Mouse (Mus musculus) cerebellum, adult 2 months (tissue): ENCODE results near the gene Slc22a18. TPM values are rescaled to one million over a fixed set of nuclear protein-coding genes. Genes with fewer than 3 reads are reported as not detected.

Experiments used
- DNase-seq, 2 experiments: peaks; one replicate each; pipeline ENCODE4 v3.0.0; 2021
- H3K27ac ChIP-seq: fragments of 200-500 bp; 2 replicates; pipeline ENCODE4 v1.5.1; 2012; ENCODE audit warnings: low read length, control low read depth, inconsistent platforms; ENCODE audit not compliant: insufficient read depth
- H3K27me3 ChIP-seq: fragments of 200-500 bp; 2 replicates; pipeline ENCODE4 v1.6.1; 2012; ENCODE audit warnings: inconsistent platforms, mild to moderate bottlenecking, low read length, moderate library complexity; ENCODE audit not compliant: control insufficient read depth, insufficient read depth
- H3K4me1 ChIP-seq: fragments of 200-500 bp; 2 replicates; pipeline ENCODE4 v1.6.1; 2011; ENCODE audit warnings: low read length; ENCODE audit not compliant: control insufficient read depth, insufficient read depth
- H3K4me3 ChIP-seq: fragments of 200-500 bp; replicated peaks from 2 replicates; pipeline ENCODE3; 2011; ENCODE audit warnings: mild to moderate bottlenecking, low read depth, low read length, control low read depth; ENCODE audit not compliant: insufficient read depth
- CTCF ChIP-seq: fragments of 200-500 bp; IDR thresholded peaks from 2 replicates; pipeline ENCODE4 v1.5.1; 2011; ENCODE audit warnings: low read depth, mild to moderate bottlenecking, control low read depth, low read length, moderate library complexity, borderline replicate concordance; ENCODE audit not compliant: insufficient read depth
- POLR2A ChIP-seq: fragments of 200-500 bp; IDR thresholded peaks from 2 replicates; pipeline ENCODE4 v1.6.1; 2011; ENCODE audit warnings: low read length, control low read depth, borderline replicate concordance; ENCODE audit not compliant: insufficient read depth
- WGBS: fragments of 180-500 bp; shearing (Covaris S2); methylation state at CpG from one replicate; pipeline ENCODE4 v1.1.7; 2018; 5-methylcytosine and 5-hydroxymethylcytosine counted together
- polyA plus RNA-seq: library from polyadenylated mRNA; depleted of rRNA; stranded (reverse); fragments of >200 nt; gene quantifications from 2 replicates; pipeline ENCODE4 v1.2.3, GENCODE M21; 2012; rRNA removed

Gene Slc22a18
- polyA plus RNA-seq, 1 experiment, result 0.90 TPM

DNA sequence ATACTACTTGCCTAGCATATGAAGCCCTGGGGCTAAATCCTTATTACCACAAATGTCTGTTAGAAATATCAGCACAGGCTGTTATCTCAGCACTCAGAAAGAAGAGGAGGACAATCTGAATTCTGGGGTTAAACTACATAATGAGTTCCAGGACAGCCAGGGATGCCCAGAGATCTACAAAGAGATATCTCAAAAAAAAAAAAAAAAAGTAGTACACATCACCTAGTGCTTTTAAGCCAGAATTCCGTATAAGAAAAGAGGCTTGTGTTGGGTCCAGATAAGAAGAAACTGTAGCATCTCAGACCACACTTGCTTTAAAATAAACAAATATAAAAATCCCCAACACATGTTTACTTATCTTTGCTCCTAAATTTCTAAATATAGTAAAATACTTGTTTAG, 65.1 kb downstream of the Slc22a18 start:
- DNase-seq, result no peak
- no peak overlapping the region for H3K4me3 ChIP-seq
- H3K4me1 ChIP-seq, result peaks cover 1% of the 10 kb centered on the region; the same call in 1 of the 2 replicates
- no peak overlapping the region for H3K27ac ChIP-seq
- no peaks in the 10 kb centered on the region for H3K27me3 ChIP-seq
- TF ChIP-seq POLR2A, result no peak
- no peak for TF ChIP-seq CTCF
- WGBS, result 77% methylated on average over 1 of the region's 1 CpGs

DNA sequence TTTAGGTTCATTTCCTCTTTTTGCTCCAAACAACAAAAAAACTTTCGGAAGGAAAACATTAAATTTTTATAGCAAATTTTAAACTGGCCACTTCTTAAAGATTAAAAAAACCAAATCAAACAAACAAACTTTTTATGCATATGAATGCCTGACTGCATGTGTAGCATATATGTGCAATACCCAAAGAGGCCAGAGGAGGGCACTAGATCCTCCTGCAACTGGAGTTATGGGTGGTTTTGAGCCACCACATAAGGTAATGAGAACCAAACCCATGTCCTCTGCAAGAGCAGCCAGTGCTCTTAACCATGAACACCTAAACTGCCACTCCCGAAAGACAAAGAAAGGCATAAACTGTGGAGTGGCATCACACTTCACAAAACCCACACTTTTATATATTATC, 70.8 kb downstream of the Slc22a18 start:
- no peak overlapping the region for H3K4me3 ChIP-seq
- H3K27ac ChIP-seq, result no peak overlapping the region
- 98% methylated on average over 2 of the region's 2 CpGs for WGBS
- no peaks in the 10 kb centered on the region for H3K27me3 ChIP-seq
- DNase-seq, result no peak
- peaks cover 3% of the 10 kb centered on the region; the same call in 1 of the 2 replicates for H3K4me1 ChIP-seq
- TF ChIP-seq POLR2A, result no peak
- TF ChIP-seq CTCF, result peak; percentile 42

DNA sequence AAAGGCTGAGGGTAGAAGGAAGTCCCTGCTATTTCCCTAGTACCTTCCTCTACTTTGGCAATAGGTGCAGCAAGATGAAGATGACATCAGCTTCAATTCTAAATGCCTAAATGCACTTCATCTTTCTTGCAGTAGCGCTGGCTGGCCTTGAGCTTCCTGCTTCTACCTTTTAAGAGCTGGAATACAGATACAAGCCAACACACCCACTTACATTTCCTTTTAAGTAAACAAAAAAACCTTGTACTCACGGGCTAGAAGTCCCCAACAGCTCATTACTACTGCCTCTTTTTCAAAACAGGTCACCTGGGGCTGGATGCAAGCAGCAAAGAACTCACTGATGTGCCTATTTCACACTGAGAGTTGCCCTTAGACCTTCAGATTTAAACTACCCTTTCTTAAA, 73.0 kb downstream of the Slc22a18 start:
- H3K4me1 ChIP-seq, result peaks cover 3% of the 10 kb centered on the region; the same call in 1 of the 2 replicates
- H3K27ac ChIP-seq, result no peak overlapping the region
- DNase-seq, result no peak
- H3K4me3 ChIP-seq, result no peak overlapping the region
- H3K27me3 ChIP-seq, result no peaks in the 10 kb centered on the region
- 63% methylated on average over 2 of the region's 2 CpGs for WGBS
- TF ChIP-seq POLR2A (no peak), CTCF (no peak)

DNA sequence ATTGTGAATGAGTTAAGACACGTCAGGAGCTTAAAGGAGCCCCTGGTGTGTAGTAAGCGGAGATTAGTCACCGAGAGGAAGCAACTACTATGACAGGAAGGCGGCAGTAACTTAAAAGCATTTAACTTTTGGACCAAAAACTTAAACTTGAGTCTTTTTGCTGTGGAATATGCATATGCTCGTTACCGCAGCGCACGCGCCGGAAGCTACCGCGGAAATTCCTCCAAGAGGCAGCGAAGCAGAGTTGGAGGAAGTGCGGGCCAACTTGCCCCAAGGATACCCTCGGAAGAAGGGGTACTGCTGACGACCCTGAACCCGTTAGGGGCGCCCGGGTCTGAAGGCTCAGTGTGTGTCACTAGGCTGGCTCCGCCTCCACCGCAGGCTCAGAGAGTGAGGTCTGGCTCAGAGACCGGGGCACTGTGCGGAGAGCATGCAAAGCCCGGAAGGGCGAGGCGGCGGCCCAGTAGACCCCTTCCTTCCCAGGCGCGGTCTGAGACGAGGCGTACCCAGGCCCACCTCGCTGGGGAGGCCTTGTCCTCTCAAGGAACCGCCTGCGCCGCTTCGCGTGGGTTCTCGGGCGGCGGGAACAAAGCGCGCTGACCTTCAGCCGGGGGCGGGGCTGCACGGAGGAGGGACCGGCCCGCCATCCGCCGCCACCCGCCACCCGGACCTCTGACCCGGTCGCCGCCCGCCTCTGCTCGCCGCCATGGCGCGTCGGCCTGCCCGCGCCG, 74.9 kb downstream of the Slc22a18 start:
- TF ChIP-seq CTCF, result no peak
- no peak for TF ChIP-seq POLR2A
- WGBS, result under 1% methylated on average over 60 of the region's 63 CpGs
- H3K4me3 ChIP-seq, result peak overlapping the region; percentile 82
- DNase-seq, result no peak
- H3K27me3 ChIP-seq, result no peaks in the 10 kb centered on the region
- H3K4me1 ChIP-seq, result peaks cover 3% of the 10 kb centered on the region; the same call in 1 of the 2 replicates
- H3K27ac ChIP-seq, result peak overlapping the region; percentile 41; the same call in 1 of the 2 replicates

Other genes with a start within 250 kb of the Slc22a18 start
- 8.2 and 12.4 TPM in 2 replicates for gene Cdkn1c, start 12.7 kb upstream of the Slc22a18 start, polyA plus RNA-seq
- not detected in 2 replicates for gene Phlda2, start 29.4 kb downstream of the Slc22a18 start, polyA plus RNA-seq
- gene Nap1l4, start 75.4 kb downstream of the Slc22a18 start, polyA plus RNA-seq, result 164 and 185 TPM in 2 replicates
- 46.2 and 50.1 TPM in 2 replicates for gene Cars, start 126.4 kb downstream of the Slc22a18 start, polyA plus RNA-seq
- 0.05 TPM in 2 replicates for gene Tnfrsf26, start 155.0 kb downstream of the Slc22a18 start, polyA plus RNA-seq
- gene Tnfrsf22, start 175.9 kb downstream of the Slc22a18 start, polyA plus RNA-seq, result 3.6 and 3.8 TPM in 2 replicates
- gene Tnfrsf23, start 212.1 kb downstream of the Slc22a18 start, polyA plus RNA-seq, result 1.5 and 3.1 TPM in 2 replicates